In genomic region chr8:55519151-55519550, GRCm38 (mm10) we compare ENCODE assay signal across 6 mouse cellular contexts.
DNase-seq lines count a peak whose midpoint lies in the region; TF ChIP-seq lines count a peak whose summit lies in the region.
"Not testable (repeated sequence)": the region's sequence is repeated elsewhere in the genome, so short reads cannot be mapped to it uniquely, and the experiment has no call there.

No protein-coding gene starts in this region.

- DNase-seq in B cell, adult 2 months = peak; percentile 8 to 14
- DNase-seq in gastrocnemius, adult 2 months = peak; percentile 27
- peak; percentile 23 to 46 for DNase-seq in heart, adult 2 months
- DNase-seq in ovary, adult 18-20 months (ENCODE audit: low spot score) = peak; percentile 16
- DNase-seq in spleen, postnatal 4 days (ENCODE audit: low spot score in 2 of 2) = peak; percentile 40 to 81
- peak; percentile 10 for DNase-seq in urinary bladder, postnatal 25 days (ENCODE audit: low spot score)

- H3K9ac ChIP-seq in heart, adult 2 months (ENCODE audit: low read depth, low read length) = not testable (repeated sequence)

- TF ChIP-seq CTCF in gastrocnemius, adult 2 months (IDR thresholded peaks at IDR 0.05); heart, adult 2 months (IDR thresholded peaks at IDR 0.05): not testable (repeated sequence)

- not testable (repeated sequence) for H3K27ac ChIP-seq in gastrocnemius, adult 2 months; heart, adult 2 months

- TF ChIP-seq POLR2A in heart, adult 2 months (IDR thresholded peaks at IDR 0.05; ENCODE audit: insufficient read depth, low read depth, low read length) = not testable (repeated sequence)

- not testable (repeated sequence) for H3K36me3 ChIP-seq in heart, adult 2 months (ENCODE audit: control insufficient read depth, insufficient read depth, low read length)

- WGBS in heart, adult 2 months = 89% methylated on average over 10 of the region's 10 CpGs

- intact Hi-C loops in gastrocnemius, adult 2 months (cut with DNase I); heart, adult 2 months (cut with DNase I): not testable (repeated sequence)

- not testable (repeated sequence) for H3K79me2 ChIP-seq in heart, adult 2 months (replicated peaks; ENCODE audit: control insufficient read depth, insufficient read depth, low read length)

- not testable (repeated sequence) for H3K4me1 ChIP-seq in heart, adult 2 months (ENCODE audit: control insufficient read depth, insufficient read depth, low read length)

- TF ChIP-seq EP300 in heart, adult 2 months (IDR thresholded peaks at IDR 0.05; ENCODE audit: insufficient read depth, low read depth, low read length) = not testable (repeated sequence)

- H3K27me3 ChIP-seq in heart, adult 2 months (ENCODE audit: control insufficient read depth, insufficient read depth, low read length) = not testable (repeated sequence)

- H3K4me3 ChIP-seq in gastrocnemius, adult 2 months; heart, adult 2 months: not testable (repeated sequence)

Comparison
In these comparisons a context has a peak if more than half of its experiments do, and no peak if none do; other contexts are left out.
1. DNase-seq: peak in every context shown above with its lines; median percentile 60 in spleen, postnatal 4 days; 34 in heart, adult 2 months; 27 in gastrocnemius, adult 2 months; 16 in ovary, adult 18-20 months; 11 in B cell, adult 2 months; 10 in urinary bladder, postnatal 25 days.